Mouse (Mus musculus): ENCODE data around the gene Kitl.

Kitl gene

GRCm38 (mm10) chr10:100015370-100016325, at the start of gene Kitl:
Gene Kitl (plus strand): TSS chr10:100015630.
- DNase-seq (ENCODE audit: low spot score) = peak; percentile 29

DNA sequence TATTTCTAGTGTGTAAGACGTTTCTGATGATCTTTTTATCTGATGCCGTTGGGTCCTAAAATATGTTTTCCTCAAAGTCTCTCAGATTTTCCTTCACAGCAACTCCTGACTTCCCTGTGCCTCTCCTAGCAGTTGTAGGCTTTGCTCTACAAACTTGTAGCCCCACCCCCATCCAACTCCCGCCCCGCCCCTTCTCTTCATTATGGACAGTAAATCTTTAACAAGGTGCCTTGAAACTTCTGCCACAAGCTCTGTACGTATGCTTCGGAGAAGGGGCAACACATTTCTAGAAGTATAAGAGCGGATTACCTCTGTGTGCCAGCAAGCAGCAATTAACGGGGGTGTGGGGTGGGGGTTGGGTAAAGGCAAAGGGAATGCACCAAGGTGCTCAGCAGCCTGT, 42.6 kb upstream of the Kitl start:
- no peak for DNase-seq (ENCODE audit: low spot score)

DNA sequence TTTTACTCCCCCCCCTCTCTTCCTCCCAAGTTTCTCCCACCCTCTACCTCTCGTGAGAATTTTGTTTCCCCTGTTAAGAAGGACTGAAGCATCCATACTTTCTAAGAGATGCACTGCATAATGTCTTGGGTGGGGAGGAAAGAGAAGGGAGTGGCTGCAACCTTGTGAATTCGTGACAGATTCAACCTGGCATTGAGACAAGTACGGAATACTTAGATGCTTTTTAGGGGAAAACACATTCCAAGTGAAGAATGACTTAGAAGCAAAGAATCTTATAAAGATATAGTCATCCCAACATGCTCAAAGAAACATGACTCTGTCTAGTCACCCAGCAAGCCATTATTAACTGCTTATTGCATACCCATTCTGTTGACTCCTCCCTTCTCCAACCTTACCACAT, 35.3 kb upstream of the Kitl start:
- no peak for DNase-seq (ENCODE audit: low spot score)

GRCm38 (mm10) chr10:99980916-99981315, 34.5 kb upstream of the Kitl start:
- DNase-seq (ENCODE audit: low spot score) = no peak

GRCm38 (mm10) chr10:99981887-99982286, 33.5 kb upstream of the Kitl start:
- no peak for DNase-seq (ENCODE audit: low spot score)

DNA sequence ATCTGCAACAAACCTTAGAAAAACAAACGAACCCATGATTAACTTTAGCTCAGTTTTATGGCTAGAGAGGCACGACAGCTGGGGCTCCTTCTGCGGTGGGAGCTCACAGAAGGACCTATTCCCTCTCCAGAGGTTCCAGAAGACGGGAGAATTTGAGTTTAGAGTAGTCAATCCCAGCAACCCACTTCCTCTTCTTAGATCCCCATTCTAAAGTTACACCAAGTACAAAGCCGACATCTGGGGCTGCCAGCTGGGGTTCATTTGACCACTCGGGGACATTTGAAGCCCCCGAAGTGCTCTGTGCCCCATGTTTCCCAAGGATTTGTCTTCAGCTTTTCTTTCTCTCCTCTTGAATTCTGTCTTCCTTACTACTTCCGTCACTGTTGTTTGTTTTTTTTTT, 28.7 kb upstream of the Kitl start:
- no peak for DNase-seq (ENCODE audit: low spot score)

- no peak for DNase-seq (ENCODE audit: low spot score)
These were observed 25.7 kb upstream of the Kitl start for GRCm38 (mm10) chr10:99989758-99990157.

DNA sequence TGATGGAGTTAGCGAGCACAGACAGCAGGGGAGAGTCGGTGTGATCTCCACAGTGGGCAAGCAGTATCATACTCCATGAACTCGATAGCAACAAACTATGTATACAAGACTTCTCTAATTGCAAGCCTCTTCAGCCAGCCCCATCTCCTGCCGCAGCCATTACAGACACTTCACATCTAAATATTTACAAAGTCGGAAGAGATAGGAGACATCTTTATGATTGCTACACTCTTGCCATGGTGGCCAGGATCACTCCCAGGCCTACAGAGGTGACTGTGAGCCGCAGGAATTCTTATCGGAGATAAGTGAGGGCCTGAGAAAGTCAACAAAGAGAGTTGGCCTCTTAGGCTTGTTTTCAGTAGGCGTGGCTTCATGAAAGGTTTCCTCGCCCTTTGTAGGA, 23.3 kb upstream of the Kitl start:
- no peak for DNase-seq (ENCODE audit: low spot score)

- no peak for DNase-seq (ENCODE audit: low spot score)
These were observed 14.0 kb upstream of the Kitl start for GRCm38 (mm10) chr10:100001452-100001851.

DNA sequence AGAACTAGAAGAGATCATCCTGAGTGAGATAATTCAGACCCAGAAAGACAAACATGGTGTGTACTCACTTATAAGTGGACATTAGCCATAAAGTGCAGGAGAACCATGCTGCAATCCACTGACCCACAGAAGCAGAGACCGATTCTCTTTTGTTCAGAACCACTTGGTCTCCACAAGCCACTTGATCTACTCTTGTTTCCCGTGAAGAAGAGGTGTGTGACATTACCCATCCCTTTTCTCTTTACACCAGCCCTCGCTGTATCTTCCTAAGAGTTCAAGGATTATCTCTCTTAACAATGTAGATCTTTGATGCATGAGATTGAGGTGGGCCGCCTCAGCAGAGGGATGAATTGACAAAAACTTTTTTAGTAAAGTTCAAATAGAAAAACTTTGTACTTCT, 11.6 kb upstream of the Kitl start:
- no peak for DNase-seq (ENCODE audit: low spot score)

GRCm38 (mm10) chr10:100009681-100010080, 5.7 kb upstream of the Kitl start:
- DNase-seq (ENCODE audit: low spot score) = no peak

DNA sequence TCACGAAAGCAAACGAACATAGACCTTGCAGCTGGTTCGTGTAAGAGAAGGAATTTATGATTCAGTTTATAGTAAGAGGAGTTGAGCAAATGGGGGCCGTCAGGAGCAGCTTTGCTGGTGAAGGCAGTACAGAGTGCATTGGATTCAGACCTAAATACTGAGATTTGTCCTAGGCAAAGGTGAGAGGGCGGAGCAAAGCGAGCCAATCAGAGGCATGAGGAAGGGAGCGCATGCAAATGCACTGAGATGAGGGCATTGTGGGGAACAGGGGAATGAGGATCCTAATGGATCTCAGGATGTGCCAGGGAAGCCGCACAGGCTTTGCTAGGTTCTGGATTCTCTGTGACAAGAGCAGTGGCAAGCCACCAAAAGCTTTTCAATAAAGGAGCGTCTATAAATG, 5.1 kb upstream of the Kitl start:
- no peak for DNase-seq (ENCODE audit: low spot score)

- no peak for DNase-seq (ENCODE audit: low spot score)
These were observed 1.3 kb upstream of the Kitl start for GRCm38 (mm10) chr10:100014096-100014495.

- peak; percentile 24 for DNase-seq (ENCODE audit: low spot score)
These were observed 888 bp downstream of the Kitl start for GRCm38 (mm10) chr10:100016326-100016709.

GRCm38 (mm10) chr10:100016941-100017770, 1.7 kb downstream of the Kitl start:
- DNase-seq (ENCODE audit: low spot score) = no peak

DNA sequence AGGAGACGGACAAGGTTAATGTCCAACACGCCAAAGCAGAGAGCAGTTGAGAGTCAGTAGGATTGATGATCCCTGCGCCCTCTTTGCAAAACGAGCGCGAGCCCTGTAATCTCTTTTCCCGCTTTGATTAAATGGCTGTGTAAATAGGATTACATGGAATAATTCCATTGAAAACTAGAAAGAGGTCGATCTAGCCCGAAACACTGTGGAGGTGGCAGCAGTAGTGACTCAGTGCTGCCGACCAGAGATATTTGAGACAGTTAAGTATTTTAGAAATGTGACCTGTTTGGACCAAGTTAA, 2.3 kb downstream of the Kitl start:
- DNase-seq (ENCODE audit: low spot score) = no peak

- no peak for DNase-seq (ENCODE audit: low spot score)
These were observed 3.1 kb downstream of the Kitl start for GRCm38 (mm10) chr10:100018493-100018892.

DNA sequence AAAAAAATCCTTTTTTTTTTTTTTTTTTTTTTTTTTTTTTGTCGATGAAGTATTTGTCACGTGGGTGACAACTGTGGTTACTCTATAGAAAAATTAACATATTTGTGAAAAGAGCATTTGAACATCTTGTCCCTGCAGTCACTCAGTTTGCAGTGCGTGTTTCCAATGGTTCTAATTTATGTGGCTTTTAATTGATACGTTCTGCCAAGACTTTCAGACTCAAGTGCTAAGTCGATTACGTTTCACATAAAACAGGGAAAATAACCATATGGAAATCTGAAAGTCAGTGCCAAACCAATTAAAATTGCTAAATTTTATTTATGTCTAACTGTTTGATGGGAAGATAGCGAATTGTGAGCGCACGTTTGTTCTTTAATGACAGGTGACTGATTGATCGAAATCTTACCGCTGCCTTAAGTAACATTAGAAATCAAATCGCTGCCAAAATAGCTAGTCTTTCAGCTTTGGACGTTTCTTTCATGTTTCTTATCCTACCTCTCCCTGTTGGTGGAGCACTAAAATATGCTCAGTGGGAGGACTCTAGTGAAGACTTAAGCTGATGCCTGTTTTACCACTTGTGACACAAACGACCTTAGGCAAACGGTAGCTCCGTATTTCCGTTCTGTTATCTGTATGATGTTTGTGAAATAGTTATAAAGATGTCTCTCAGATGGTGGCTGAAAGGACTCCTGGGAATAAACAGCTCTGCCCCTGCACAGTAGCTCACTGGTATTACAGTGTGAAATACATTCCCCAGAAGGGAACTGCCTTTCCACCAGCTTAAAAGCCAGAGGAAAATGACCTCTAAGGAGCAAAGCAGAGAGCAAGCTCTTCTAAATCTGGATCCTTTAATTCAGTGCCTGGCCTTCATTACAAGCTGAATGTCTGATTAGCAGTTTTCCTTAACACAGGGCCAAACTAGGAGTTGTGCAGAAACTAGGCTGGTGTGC, 4.1 kb downstream of the Kitl start:
- no peak for DNase-seq (ENCODE audit: low spot score)

GRCm38 (mm10) chr10:100022090-100022834, 6.8 kb downstream of the Kitl start:
- DNase-seq (ENCODE audit: low spot score) = no peak

- DNase-seq (ENCODE audit: low spot score) = no peak
These were observed 7.3 kb downstream of the Kitl start for GRCm38 (mm10) chr10:100022835-100023093.

- DNase-seq (ENCODE audit: low spot score) = no peak
These were observed 10.2 kb downstream of the Kitl start for GRCm38 (mm10) chr10:100025665-100026064.

GRCm38 (mm10) chr10:100026778-100027177, 11.3 kb downstream of the Kitl start:
- DNase-seq (ENCODE audit: low spot score) = no peak
